Mouse (Mus musculus) forebrain, postnatal 0 days (tissue): ENCODE measurements around the gene Gdf1. TPM values are rescaled to one million over a fixed set of nuclear protein-coding genes. Genes with fewer than 3 reads are reported as not detected.

Source experiments
- ATAC-seq: fragments of 200-750 bp; cut with Nextera tagmentation; 2 replicates; pipeline ENCODE4 v1.8.0; 2017; ENCODE audit warnings: mild to moderate bottlenecking, moderate library complexity
- DNase-seq: peaks from one replicate; pipeline ENCODE4 v3.0.0-alpha.2; 2015
- H3K27ac ChIP-seq: fragments of 300-500 bp; sonication (generic); 2 replicates; pipeline ENCODE4 v1.5.1; 2014; ENCODE audit warnings: low read depth, mild to moderate bottlenecking, antibody characterized with exemption, low read length, moderate library complexity, mixed read lengths
- H3K27me3 ChIP-seq: fragments of 300-500 bp; sonication (generic); 2 replicates; pipeline ENCODE4 v1.6.1; 2014; ENCODE audit warnings: mild to moderate bottlenecking, low read length, mixed read lengths; ENCODE audit not compliant: insufficient read depth
- H3K36me3 ChIP-seq: fragments of 300-500 bp; sonication (generic); 2 replicates; pipeline ENCODE4 v1.6.1; 2014; ENCODE audit warnings: mild to moderate bottlenecking, moderate library complexity; ENCODE audit not compliant: insufficient read depth
- H3K4me1 ChIP-seq: fragments of 300-500 bp; sonication (generic); 2 replicates; pipeline ENCODE4 v1.6.1; 2014; ENCODE audit warnings: antibody characterized with exemption; ENCODE audit not compliant: insufficient read depth
- H3K4me2 ChIP-seq: fragments of 300-500 bp; sonication (generic); 2 replicates; pipeline ENCODE4 v1.6.1; 2014; ENCODE audit warnings: low read depth, mild to moderate bottlenecking, moderate library complexity
- H3K4me3 ChIP-seq: fragments of 300-500 bp; sonication (generic); 2 replicates; pipeline ENCODE4 v1.5.1; 2014; ENCODE audit warnings: low read depth, low read length, mixed read lengths
- H3K9ac ChIP-seq: fragments of 300-500 bp; sonication (generic); 2 replicates; pipeline ENCODE4 v1.6.1; 2014; ENCODE audit warnings: mild to moderate bottlenecking
- H3K9me3 ChIP-seq: fragments of 300-500 bp; sonication (generic); 2 replicates; pipeline ENCODE4 v1.6.1; 2016; ENCODE audit warnings: low read length
- CTCF ChIP-seq: sonication (generic); IDR thresholded peaks from 2 replicates; pipeline ENCODE4 v1.5.1; 2016; ENCODE audit warnings: antibody characterized with exemption, control low read depth, low read depth
- WGBS: fragments of 180-500 bp; shearing (Covaris S2); extraction: QIAGEN DNeasy Blood & Tissue Kit; methylation state at CpG from one replicate; pipeline ENCODE4 v1.1.7; 2014; 5-methylcytosine and 5-hydroxymethylcytosine counted together
- polyA plus RNA-seq: library from polyadenylated mRNA; unstranded; fragments of >200 nt; fragmentation: Nextera tagmentation; extraction: Ambion mirVana; gene quantifications from 2 replicates; pipeline ENCODE4 v1.2.1, GENCODE M21; 2015
- total RNA-seq: library from RNA; depleted of rRNA; stranded (reverse); fragments of >200 nt; gene quantifications from 2 replicates; pipeline ENCODE4 v1.2.3, GENCODE M21; 2014; rRNA removed

Gene Gdf1
- total RNA-seq (8.1 and 9.3 TPM in 2 replicates), polyA plus RNA-seq (6.2 and 8.0 TPM in 2 replicates)

GRCm38 (mm10) chr8:70329124-70329834 lies at the start of gene Gdf1:
TSS of gene Gdf1 (plus strand) at chr8:70329817.
- peaks cover 9% of the 10 kb centered on the region; the same call in 1 of the 2 replicates for H3K4me1 ChIP-seq
- H3K9me3 ChIP-seq = no peaks in the 10 kb centered on the region
- no peak within 1 kb of the TSS for H3K27ac ChIP-seq
- peaks cover 80% of the 10 kb centered on the region for H3K36me3 ChIP-seq
- peak within 1 kb of the TSS; percentile 10; the same call in 1 of the 2 replicates for H3K4me2 ChIP-seq
- H3K9ac ChIP-seq = 0 out of 2 replicates have a peak within 1 kb of the TSS, but pooled peaks have one; percentile 14
- H3K4me3 ChIP-seq = no peak within 1 kb of the TSS
- DNase-seq (no peak), ATAC-seq (no peak)
- TF ChIP-seq CTCF = no peak
- WGBS = 37% methylated on average over 14 of the region's 14 CpGs
- H3K27me3 ChIP-seq = no peaks in the 10 kb centered on the region

DNA sequence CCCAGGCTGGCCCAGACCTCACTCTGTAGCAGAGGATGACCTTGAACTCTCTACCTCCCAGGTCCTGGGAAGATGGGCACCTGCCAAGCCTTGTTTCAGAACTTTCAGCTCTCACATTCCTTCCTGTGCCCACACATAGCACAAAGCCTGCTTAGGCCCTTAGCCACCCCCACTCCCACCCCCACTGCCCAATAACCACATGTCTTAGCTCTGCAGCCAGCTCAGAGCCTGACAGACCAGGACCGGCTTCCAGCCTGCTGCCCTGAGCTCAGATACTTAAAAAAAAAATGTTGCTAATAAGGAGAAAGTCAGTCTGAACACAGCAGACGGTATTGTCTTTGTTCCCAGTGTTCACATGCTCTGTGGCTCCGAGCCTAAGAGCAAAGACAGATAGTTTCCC lies 48.6 kb upstream of the Gdf1 start:
- Histone ChIP-seq H3K36me3 (0 out of 2 replicates have a peak, but pooled peaks cover 4% of the 10 kb centered on the region), H3K4me3 (no peak overlapping the region), H3K9ac (no peak overlapping the region), H3K27me3 (no peaks in the 10 kb centered on the region), H3K9me3 (no peaks in the 10 kb centered on the region), H3K4me1 (no peaks in the 10 kb centered on the region), H3K27ac (no peak overlapping the region), H3K4me2 (no peak overlapping the region)
- ATAC-seq = no peak
- 27% methylated on average over 3 of the region's 3 CpGs for WGBS
- no peak for DNase-seq
- no peak for TF ChIP-seq CTCF

- Histone ChIP-seq H3K4me1 (no peaks in the 10 kb centered on the region), H3K9me3 (no peaks in the 10 kb centered on the region), H3K4me2 (peak within 1 kb of the TSS; percentile 89), H3K36me3 (peaks cover 13% of the 10 kb centered on the region; the same call in 1 of the 2 replicates), H3K4me3 (peak within 1 kb of the TSS; percentile 75), H3K27me3 (no peaks in the 10 kb centered on the region), H3K9ac (peak within 1 kb of the TSS; percentile 79), H3K27ac (peak within 1 kb of the TSS; percentile 35; the same call in 1 of the 2 replicates)
- peak; percentile 90 for TF ChIP-seq CTCF
- 5% methylated on average over 35 of the region's 36 CpGs for WGBS
- ATAC-seq (peak; percentile 90), DNase-seq (peak; percentile 86)
Measured at GRCm38 (mm10) chr8:70282603-70283135, 46.9 kb upstream of the Gdf1 start, which contains the start of gene Homer3. TSS of gene Homer3 (plus strand) at chr8:70282827.

DNA sequence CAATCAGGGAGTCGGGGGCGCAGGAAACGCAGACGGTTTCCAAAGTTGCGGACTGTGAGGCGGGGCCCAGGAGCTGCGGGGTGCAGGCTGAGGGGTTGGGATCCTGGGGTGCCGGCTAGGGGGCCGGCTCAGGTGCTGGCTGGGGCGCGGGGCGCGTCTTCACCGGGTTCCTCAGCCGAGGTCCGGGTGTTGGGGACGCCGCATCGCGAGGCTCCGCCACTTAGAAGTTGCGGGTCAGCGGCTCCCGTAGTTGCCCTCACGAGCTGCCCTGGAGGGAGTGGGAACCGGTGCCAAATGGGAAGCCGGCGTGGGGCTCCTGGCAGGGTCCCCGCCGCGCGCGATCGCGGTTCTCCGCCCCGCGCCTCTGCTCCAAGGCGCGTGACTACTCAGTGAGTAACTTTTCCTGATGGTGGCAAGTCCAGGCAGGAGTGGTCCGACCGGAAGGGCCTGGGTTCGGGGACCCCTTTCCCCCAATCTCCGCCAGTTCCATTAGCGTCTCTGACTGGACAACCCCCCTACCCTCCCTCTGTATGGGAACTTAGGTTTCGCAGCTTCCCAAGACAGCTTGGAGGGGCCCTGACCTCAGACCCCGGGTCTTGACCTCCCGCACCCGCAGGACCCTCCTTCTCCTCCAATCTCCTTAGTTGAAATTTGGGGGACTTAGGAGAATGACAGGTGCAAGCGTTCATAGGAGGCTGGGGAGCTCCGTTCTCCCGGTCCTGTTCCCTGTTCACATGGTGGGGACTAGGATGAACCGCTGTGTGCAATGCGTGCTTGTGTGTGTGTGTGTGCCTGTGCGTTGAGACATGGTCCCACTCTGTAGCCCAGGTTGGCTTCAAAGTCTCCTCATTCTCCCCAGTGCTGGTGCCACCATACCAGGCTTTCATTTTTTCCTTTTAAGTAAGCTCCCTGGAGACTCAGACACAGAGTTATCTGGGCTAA lies 46.2 kb upstream of the Gdf1 start:
- ATAC-seq (peak; percentile 63), DNase-seq (peak; percentile 38)

DNA sequence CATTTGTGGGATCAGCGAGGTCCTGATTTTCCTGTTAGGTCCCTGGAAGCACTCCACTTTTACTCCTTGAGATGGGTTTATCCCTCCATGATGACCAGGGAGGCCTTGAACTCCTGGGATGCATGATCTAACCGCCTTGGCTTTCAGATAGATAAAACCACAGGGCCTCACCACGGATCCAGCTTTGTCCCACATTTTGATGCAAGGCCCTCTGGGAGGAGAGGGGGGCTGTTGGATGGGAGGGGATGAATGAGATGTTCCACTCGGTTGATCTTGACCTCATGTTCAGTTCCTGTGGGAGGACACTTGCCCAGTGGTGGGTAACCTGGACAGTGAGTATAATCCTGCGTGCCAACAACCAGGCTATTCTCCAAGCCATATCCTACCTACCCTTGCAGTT lies 45.2 kb upstream of the Gdf1 start:
- no peak for DNase-seq
- H3K4me3 ChIP-seq = no peak overlapping the region
- H3K36me3 ChIP-seq = peaks cover 14% of the 10 kb centered on the region; the same call in 1 of the 2 replicates
- no peak for ATAC-seq
- no peak overlapping the region for H3K27ac ChIP-seq
- H3K9me3 ChIP-seq = no peaks in the 10 kb centered on the region
- H3K9ac ChIP-seq = no peak overlapping the region
- no peaks in the 10 kb centered on the region for H3K27me3 ChIP-seq
- no peak for TF ChIP-seq CTCF
- 0 out of 2 replicates have a peak overlapping the region, but pooled peaks have one; percentile 89 for H3K4me2 ChIP-seq
- 83% methylated on average over 5 of the region's 5 CpGs for WGBS
- no peaks in the 10 kb centered on the region for H3K4me1 ChIP-seq

More for the DNA sequence above, 46.2 kb upstream of the Gdf1 start:
- WGBS = 5% methylated on average over 53 of the region's 55 CpGs
- H3K4me1 ChIP-seq = no peaks in the 10 kb centered on the region
- peak overlapping the region; percentile 75 for H3K4me3 ChIP-seq
- H3K27ac ChIP-seq = peak overlapping the region; percentile 35; the same call in 1 of the 2 replicates
- peak overlapping the region; percentile 79 for H3K9ac ChIP-seq
- H3K27me3 ChIP-seq = no peaks in the 10 kb centered on the region
- peaks cover 14% of the 10 kb centered on the region; the same call in 1 of the 2 replicates for H3K36me3 ChIP-seq
- no peaks in the 10 kb centered on the region for H3K9me3 ChIP-seq
- H3K4me2 ChIP-seq = peak overlapping the region; percentile 89
- TF ChIP-seq CTCF = no peak

- H3K36me3 ChIP-seq = peaks cover 14% of the 10 kb centered on the region; the same call in 1 of the 2 replicates
- H3K9me3 ChIP-seq = no peaks in the 10 kb centered on the region
- H3K4me2 ChIP-seq = no peak overlapping the region
- H3K27me3 ChIP-seq = no peaks in the 10 kb centered on the region
- no peak for DNase-seq
- H3K9ac ChIP-seq = no peak overlapping the region
- WGBS = 96% methylated on average over 15 of the region's 15 CpGs
- H3K4me1 ChIP-seq = no peaks in the 10 kb centered on the region
- no peak for ATAC-seq
- no peak for TF ChIP-seq CTCF
- H3K4me3 ChIP-seq = no peak overlapping the region
- H3K27ac ChIP-seq = no peak overlapping the region
Measured at GRCm38 (mm10) chr8:70285304-70285703, 44.3 kb upstream of the Gdf1 start.
